Mouse (Mus musculus): ENCODE measurements around the gene Erp27. TPM values are rescaled to one million over a fixed set of nuclear protein-coding genes. Genes with fewer than 3 reads are reported as not detected.
"Not testable (repeated sequence)": the region's sequence is repeated elsewhere in the genome, so short reads cannot be mapped to it uniquely, and the experiment has no call there.

The Erp27 gene
- not detected in 2 replicates for polyA plus RNA-seq (2014; fragmentation: Nextera tagmentation; extraction: Ambion mirVana)

GRCm38 (mm10) chr6:136922080-136922479 lies at the start of gene Erp27:
Gene Erp27, minus strand, starts transcription at chr6:136922180.
- no peaks in the 10 kb centered on the region for H3K9me3 ChIP-seq (ENCODE audit: control insufficient read depth, low read length)
- no peaks in the 10 kb centered on the region for H3K36me3 ChIP-seq (replicated peaks; ENCODE audit: control insufficient read depth, insufficient read depth)
- no peak within 1 kb of the TSS for H3K4me2 ChIP-seq (replicated peaks)
- H3K4me1 ChIP-seq (replicated peaks; ENCODE audit: control insufficient read depth, insufficient read depth, low read length) = no peaks in the 10 kb centered on the region
- no peak within 1 kb of the TSS for H3K9ac ChIP-seq
- ATAC-seq (ENCODE audit: low FRiP score) (no peak), DNase-seq (ENCODE audit: low spot score) (no peak)
- no peak within 1 kb of the TSS for H3K4me3 ChIP-seq (replicated peaks; ENCODE audit: low read length)
- 85% methylated on average over 5 of the region's 5 CpGs for WGBS
- no peaks in the 10 kb centered on the region for H3K27me3 ChIP-seq (ENCODE audit: control insufficient read depth, insufficient read depth, low read length)
- no peak within 1 kb of the TSS for H3K27ac ChIP-seq

- H3K9me3 ChIP-seq (ENCODE audit: control insufficient read depth, low read length); H3K27me3 ChIP-seq (ENCODE audit: control insufficient read depth, insufficient read depth, low read length); H3K4me2 ChIP-seq (replicated peaks); H3K4me1 ChIP-seq (replicated peaks; ENCODE audit: control insufficient read depth, insufficient read depth, low read length); H3K27ac ChIP-seq; ATAC-seq (ENCODE audit: low FRiP score); H3K4me3 ChIP-seq (replicated peaks; ENCODE audit: low read length); H3K9ac ChIP-seq; H3K36me3 ChIP-seq (replicated peaks; ENCODE audit: control insufficient read depth, insufficient read depth): not testable (repeated sequence)
- WGBS = 52% methylated on average over 4 of the region's 4 CpGs
- DNase-seq (ENCODE audit: low spot score) = peak; percentile 66
These were observed 46.9 kb upstream of the Erp27 start for GRCm38 (mm10) chr6:136968877-136969276.

- H3K27me3 ChIP-seq (ENCODE audit: control insufficient read depth, insufficient read depth, low read length) = no peaks in the 10 kb centered on the region
- DNase-seq (ENCODE audit: low spot score) (no peak), ATAC-seq (ENCODE audit: low FRiP score) (no peak)
- WGBS = 66% methylated on average over 4 of the region's 4 CpGs
- H3K9me3 ChIP-seq (ENCODE audit: control insufficient read depth, low read length) = no peaks in the 10 kb centered on the region
- no peaks in the 10 kb centered on the region for H3K36me3 ChIP-seq (replicated peaks; ENCODE audit: control insufficient read depth, insufficient read depth)
- H3K4me2 ChIP-seq (replicated peaks) = no peak overlapping the region
- no peak overlapping the region for H3K9ac ChIP-seq
- H3K4me1 ChIP-seq (replicated peaks; ENCODE audit: control insufficient read depth, insufficient read depth, low read length) = no peaks in the 10 kb centered on the region
- no peak overlapping the region for H3K27ac ChIP-seq
- no peak overlapping the region for H3K4me3 ChIP-seq (replicated peaks; ENCODE audit: low read length)
These were observed 45.5 kb upstream of the Erp27 start for GRCm38 (mm10) chr6:136967466-136967865.

GRCm38 (mm10) chr6:136965912-136966311 lies 43.9 kb upstream of the Erp27 start:
- no peak for DNase-seq (ENCODE audit: low spot score)
- WGBS = 77% methylated on average over 10 of the region's 10 CpGs

GRCm38 (mm10) chr6:136964609-136965510 lies 42.9 kb upstream of the Erp27 start:
- H3K36me3 ChIP-seq (replicated peaks; ENCODE audit: control insufficient read depth, insufficient read depth) = no peaks in the 10 kb centered on the region
- WGBS = 73% methylated on average over 13 of the region's 13 CpGs
- H3K9me3 ChIP-seq (ENCODE audit: control insufficient read depth, low read length) = no peaks in the 10 kb centered on the region
- H3K27ac ChIP-seq = no peak overlapping the region
- DNase-seq (ENCODE audit: low spot score) (no peak), ATAC-seq (ENCODE audit: low FRiP score) (no peak)
- no peak overlapping the region for H3K9ac ChIP-seq
- H3K27me3 ChIP-seq (ENCODE audit: control insufficient read depth, insufficient read depth, low read length) = no peaks in the 10 kb centered on the region
- no peak overlapping the region for H3K4me2 ChIP-seq (replicated peaks)
- no peaks in the 10 kb centered on the region for H3K4me1 ChIP-seq (replicated peaks; ENCODE audit: control insufficient read depth, insufficient read depth, low read length)
- no peak overlapping the region for H3K4me3 ChIP-seq (replicated peaks; ENCODE audit: low read length)

More at GRCm38 (mm10) chr6:136965912-136966311, 43.9 kb upstream of the Erp27 start:
- Histone ChIP-seq H3K9me3 (ENCODE audit: control insufficient read depth, low read length) (no peaks in the 10 kb centered on the region), H3K27me3 (ENCODE audit: control insufficient read depth, insufficient read depth, low read length) (no peaks in the 10 kb centered on the region), H3K36me3 (replicated peaks; ENCODE audit: control insufficient read depth, insufficient read depth) (no peaks in the 10 kb centered on the region), H3K4me3 (replicated peaks; ENCODE audit: low read length) (no peak overlapping the region), H3K9ac (no peak overlapping the region), H3K4me2 (replicated peaks) (no peak overlapping the region), H3K27ac (no peak overlapping the region), H3K4me1 (replicated peaks; ENCODE audit: control insufficient read depth, insufficient read depth, low read length) (no peaks in the 10 kb centered on the region)
- no peak for ATAC-seq (ENCODE audit: low FRiP score)

- Histone ChIP-seq H3K4me2 (replicated peaks) (no peak overlapping the region), H3K27me3 (ENCODE audit: control insufficient read depth, insufficient read depth, low read length) (no peaks in the 10 kb centered on the region), H3K36me3 (replicated peaks; ENCODE audit: control insufficient read depth, insufficient read depth) (no peaks in the 10 kb centered on the region), H3K27ac (no peak overlapping the region), H3K9me3 (ENCODE audit: control insufficient read depth, low read length) (no peaks in the 10 kb centered on the region), H3K4me3 (replicated peaks; ENCODE audit: low read length) (no peak overlapping the region), H3K4me1 (replicated peaks; ENCODE audit: control insufficient read depth, insufficient read depth, low read length) (no peaks in the 10 kb centered on the region), H3K9ac (no peak overlapping the region)
- DNase-seq (ENCODE audit: low spot score) (no peak), ATAC-seq (ENCODE audit: low FRiP score) (no peak)
- WGBS = 90% methylated on average over 11 of the region's 11 CpGs
These were observed 41.0 kb upstream of the Erp27 start for GRCm38 (mm10) chr6:136962957-136963356.

GRCm38 (mm10) chr6:136959131-136959530 lies 37.2 kb upstream of the Erp27 start:
- ATAC-seq (ENCODE audit: low FRiP score) (no peak), DNase-seq (ENCODE audit: low spot score) (no peak)
- 71% methylated on average over 11 of the region's 11 CpGs for WGBS
- H3K4me2 ChIP-seq (replicated peaks) = no peak overlapping the region
- no peaks in the 10 kb centered on the region for H3K36me3 ChIP-seq (replicated peaks; ENCODE audit: control insufficient read depth, insufficient read depth)
- no peak overlapping the region for H3K9ac ChIP-seq
- H3K27me3 ChIP-seq (ENCODE audit: control insufficient read depth, insufficient read depth, low read length) = no peaks in the 10 kb centered on the region
- no peaks in the 10 kb centered on the region for H3K4me1 ChIP-seq (replicated peaks; ENCODE audit: control insufficient read depth, insufficient read depth, low read length)
- H3K9me3 ChIP-seq (ENCODE audit: control insufficient read depth, low read length) = no peaks in the 10 kb centered on the region
- H3K4me3 ChIP-seq (replicated peaks; ENCODE audit: low read length) = no peak overlapping the region
- H3K27ac ChIP-seq = no peak overlapping the region

GRCm38 (mm10) chr6:136957062-136957461 lies 35.1 kb upstream of the Erp27 start:
- no peak overlapping the region for H3K9ac ChIP-seq
- H3K4me2 ChIP-seq (replicated peaks) = no peak overlapping the region
- H3K9me3 ChIP-seq (ENCODE audit: control insufficient read depth, low read length) = no peaks in the 10 kb centered on the region
- no peaks in the 10 kb centered on the region for H3K36me3 ChIP-seq (replicated peaks; ENCODE audit: control insufficient read depth, insufficient read depth)
- no peak overlapping the region for H3K4me3 ChIP-seq (replicated peaks; ENCODE audit: low read length)
- H3K27ac ChIP-seq = no peak overlapping the region
- 47% methylated on average over 7 of the region's 7 CpGs for WGBS
- H3K27me3 ChIP-seq (ENCODE audit: control insufficient read depth, insufficient read depth, low read length) = no peaks in the 10 kb centered on the region
- DNase-seq (ENCODE audit: low spot score) (no peak), ATAC-seq (ENCODE audit: low FRiP score) (no peak; the same call in 1 of the 2 replicates)
- H3K4me1 ChIP-seq (replicated peaks; ENCODE audit: control insufficient read depth, insufficient read depth, low read length) = no peaks in the 10 kb centered on the region

- WGBS = 94% methylated on average over 3 of the region's 3 CpGs
- Histone ChIP-seq H3K4me2 (replicated peaks) (no peak overlapping the region), H3K27ac (no peak overlapping the region), H3K9ac (no peak overlapping the region), H3K4me3 (replicated peaks; ENCODE audit: low read length) (no peak overlapping the region), H3K27me3 (ENCODE audit: control insufficient read depth, insufficient read depth, low read length) (no peaks in the 10 kb centered on the region), H3K4me1 (replicated peaks; ENCODE audit: control insufficient read depth, insufficient read depth, low read length) (no peaks in the 10 kb centered on the region), H3K36me3 (replicated peaks; ENCODE audit: control insufficient read depth, insufficient read depth) (no peaks in the 10 kb centered on the region), H3K9me3 (ENCODE audit: control insufficient read depth, low read length) (no peaks in the 10 kb centered on the region)
- ATAC-seq (ENCODE audit: low FRiP score) (no peak), DNase-seq (ENCODE audit: low spot score) (no peak)
These were observed 33.3 kb upstream of the Erp27 start for GRCm38 (mm10) chr6:136955240-136955639.
